Mouse (Mus musculus): ENCODE measurements at regions not wholly inside any gene's neighbourhood (a gene's known extent, or its start where the extent isn't known, plus 50 kb on each side); places are given as distances from the start of the nearest gene placed in this dataset.

- no peak overlapping the region for H3K27ac ChIP-seq (ENCODE audit: insufficient read depth, low read length)
Observed at GRCm38 (mm10) chr1:72946235-72946634, 69.5 kb downstream of the Tnp1 start.

GRCm38 (mm10) chr1:72945750-72946102, 70.0 kb downstream of the Tnp1 start:
- H3K9me3 ChIP-seq (replicated peaks; ENCODE audit: control insufficient read depth, insufficient read depth, low read length, poor library complexity, severe bottlenecking), result no peaks in the 10 kb centered on the region
- peak overlapping the region; percentile 27 for H3K4me3 ChIP-seq (ENCODE audit: low read depth, low read length)

More at GRCm38 (mm10) chr1:72946235-72946634, 69.5 kb downstream of the Tnp1 start:
- Histone ChIP-seq H3K36me3 (ENCODE audit: control insufficient read depth, insufficient read depth, low read length, poor library complexity, severe bottlenecking) (no peaks in the 10 kb centered on the region), H3K9me3 (replicated peaks; ENCODE audit: control insufficient read depth, insufficient read depth, low read length, poor library complexity, severe bottlenecking) (no peaks in the 10 kb centered on the region), H3K9ac (ENCODE audit: low read depth, poor library complexity, severe bottlenecking) (no peak overlapping the region), H3K27me3 (ENCODE audit: control insufficient read depth, insufficient read depth, low read length, poor library complexity, severe bottlenecking) (no peaks in the 10 kb centered on the region), H3K4me1 (ENCODE audit: control insufficient read depth, insufficient read depth, low read length) (peaks cover 7% of the 10 kb centered on the region), H3K4me3 (ENCODE audit: low read depth, low read length) (no peak overlapping the region)
- no peak for TF ChIP-seq POLR2A (IDR thresholded peaks at IDR 0.05; ENCODE audit: insufficient read depth, low read length)
- TF ChIP-seq CTCF (IDR thresholded peaks at IDR 0.05; ENCODE audit: low read depth, low read length), result no peak
- TF ChIP-seq EP300 (IDR thresholded peaks at IDR 0.05; ENCODE audit: insufficient read depth, low read depth, low read length), result no peak

DNA sequence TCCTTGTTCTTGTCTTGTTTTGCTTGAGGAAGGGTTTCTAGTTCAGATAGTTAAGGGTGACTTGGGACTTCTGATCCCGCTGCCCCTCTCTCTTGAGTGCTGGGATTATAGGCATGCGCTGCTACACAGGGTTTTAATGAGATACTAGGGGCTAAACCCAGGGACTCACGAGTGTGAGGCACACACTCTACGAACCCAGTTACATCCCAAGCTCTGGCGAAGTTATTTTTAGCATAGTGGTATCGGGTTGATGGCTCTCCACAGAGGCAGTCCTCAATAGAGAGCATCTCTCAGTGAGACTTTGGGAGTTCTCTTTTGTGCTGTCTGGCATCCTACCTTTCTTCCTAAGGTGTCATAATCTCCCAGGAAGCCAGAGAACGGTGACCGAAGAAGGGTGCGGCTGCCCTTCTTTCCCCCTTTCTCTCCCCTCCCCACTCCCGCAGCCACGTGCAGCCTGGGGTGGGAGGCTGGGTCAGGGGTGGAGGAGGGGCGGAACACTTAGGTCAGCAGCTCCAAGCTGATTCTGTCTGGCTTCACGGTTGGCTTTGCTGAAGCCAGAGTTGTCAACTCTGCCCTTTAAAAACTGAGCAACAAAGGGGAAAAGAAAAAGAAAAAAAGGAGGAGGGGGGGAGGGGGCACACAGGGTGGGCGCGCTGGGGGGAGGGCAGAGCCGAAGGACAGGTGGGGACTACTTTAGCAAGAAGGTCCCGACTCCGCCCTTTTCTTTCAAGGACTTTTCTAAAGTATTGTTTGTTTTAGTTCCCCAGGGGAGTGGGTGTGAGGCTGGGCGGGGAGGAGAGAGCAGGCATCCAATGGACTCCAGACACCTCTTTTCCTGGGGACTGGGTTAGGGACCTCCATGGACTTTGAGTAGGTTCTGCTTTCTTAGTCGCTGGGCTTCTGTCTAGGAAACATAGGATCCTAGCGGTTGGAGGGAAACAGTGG, 70.4 kb upstream of the Igfbp5 start:
- no peaks in the 10 kb centered on the region for H3K9me3 ChIP-seq (replicated peaks; ENCODE audit: control insufficient read depth, insufficient read depth, low read length, poor library complexity, severe bottlenecking)
- H3K36me3 ChIP-seq (ENCODE audit: control insufficient read depth, insufficient read depth, low read length, poor library complexity, severe bottlenecking), result no peaks in the 10 kb centered on the region
- no peak for TF ChIP-seq CTCF (IDR thresholded peaks at IDR 0.05; ENCODE audit: low read depth, low read length)
- TF ChIP-seq EP300 (IDR thresholded peaks at IDR 0.05; ENCODE audit: insufficient read depth, low read depth, low read length), result peak; percentile 88
- H3K4me1 ChIP-seq (ENCODE audit: control insufficient read depth, insufficient read depth, low read length), result peaks cover 7% of the 10 kb centered on the region
- H3K4me3 ChIP-seq (ENCODE audit: low read depth, low read length), result peak overlapping the region; percentile 27
- no peak overlapping the region for H3K9ac ChIP-seq (ENCODE audit: low read depth, poor library complexity, severe bottlenecking)
- H3K27me3 ChIP-seq (ENCODE audit: control insufficient read depth, insufficient read depth, low read length, poor library complexity, severe bottlenecking), result no peaks in the 10 kb centered on the region
- peak overlapping the region; percentile 15 for H3K27ac ChIP-seq (ENCODE audit: insufficient read depth, low read length)

More at GRCm38 (mm10) chr1:72945750-72946102, 70.0 kb downstream of the Tnp1 start:
- Histone ChIP-seq H3K36me3 (ENCODE audit: control insufficient read depth, insufficient read depth, low read length, poor library complexity, severe bottlenecking) (no peaks in the 10 kb centered on the region), H3K27ac (ENCODE audit: insufficient read depth, low read length) (no peak overlapping the region; the same call in 1 of the 2 replicates), H3K27me3 (ENCODE audit: control insufficient read depth, insufficient read depth, low read length, poor library complexity, severe bottlenecking) (no peaks in the 10 kb centered on the region), H3K4me1 (ENCODE audit: control insufficient read depth, insufficient read depth, low read length) (peaks cover 7% of the 10 kb centered on the region), H3K9ac (ENCODE audit: low read depth, poor library complexity, severe bottlenecking) (no peak overlapping the region)
- TF ChIP-seq CTCF (IDR thresholded peaks at IDR 0.05; ENCODE audit: low read depth, low read length) (no peak), POLR2A (IDR thresholded peaks at IDR 0.05; ENCODE audit: insufficient read depth, low read length) (no peak), EP300 (IDR thresholded peaks at IDR 0.05; ENCODE audit: insufficient read depth, low read depth, low read length) (no peak)

GRCm38 (mm10) chr1:72944221-72944620, 69.5 kb upstream of the Igfbp5 start:
- H3K27ac ChIP-seq (ENCODE audit: insufficient read depth, low read length), result no peak overlapping the region

DNA sequence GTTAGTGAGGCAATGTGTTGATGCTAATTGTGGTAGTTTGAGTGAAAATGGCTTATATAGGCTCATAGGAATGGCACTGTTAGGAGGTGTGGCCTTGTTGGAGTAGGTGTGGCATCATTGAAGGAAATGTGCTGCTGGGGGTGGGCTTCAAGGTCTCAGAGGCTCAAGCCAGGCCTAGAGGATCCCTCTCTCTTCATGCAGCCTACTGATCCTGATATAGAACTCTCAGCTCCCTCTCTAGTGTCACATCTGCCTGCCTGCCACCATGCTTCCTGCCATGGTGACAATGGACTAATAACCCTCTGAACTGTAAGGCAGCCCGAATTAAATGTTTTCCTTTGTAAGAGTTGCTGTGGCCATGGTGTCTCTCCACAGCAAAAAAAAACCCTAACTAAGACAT, 68.4 kb upstream of the Igfbp5 start:
- Histone ChIP-seq H3K4me1 (ENCODE audit: control insufficient read depth, insufficient read depth, low read length) (peaks cover 7% of the 10 kb centered on the region), H3K27ac (ENCODE audit: insufficient read depth, low read length) (no peak overlapping the region), H3K9me3 (replicated peaks; ENCODE audit: control insufficient read depth, insufficient read depth, low read length, poor library complexity, severe bottlenecking) (no peaks in the 10 kb centered on the region), H3K9ac (ENCODE audit: low read depth, poor library complexity, severe bottlenecking) (no peak overlapping the region), H3K27me3 (ENCODE audit: control insufficient read depth, insufficient read depth, low read length, poor library complexity, severe bottlenecking) (no peaks in the 10 kb centered on the region), H3K36me3 (ENCODE audit: control insufficient read depth, insufficient read depth, low read length, poor library complexity, severe bottlenecking) (no peaks in the 10 kb centered on the region), H3K4me3 (ENCODE audit: low read depth, low read length) (no peak overlapping the region)
- no peak for TF ChIP-seq EP300 (IDR thresholded peaks at IDR 0.05; ENCODE audit: insufficient read depth, low read depth, low read length)
- no peak for TF ChIP-seq CTCF (IDR thresholded peaks at IDR 0.05; ENCODE audit: low read depth, low read length)
- no peak for TF ChIP-seq POLR2A (IDR thresholded peaks at IDR 0.05; ENCODE audit: insufficient read depth, low read length)

More at GRCm38 (mm10) chr1:72944221-72944620, 69.5 kb upstream of the Igfbp5 start:
- H3K4me1 ChIP-seq (ENCODE audit: control insufficient read depth, insufficient read depth, low read length), result peaks cover 7% of the 10 kb centered on the region
- TF ChIP-seq EP300 (IDR thresholded peaks at IDR 0.05; ENCODE audit: insufficient read depth, low read depth, low read length) (no peak), POLR2A (IDR thresholded peaks at IDR 0.05; ENCODE audit: insufficient read depth, low read length) (no peak), CTCF (IDR thresholded peaks at IDR 0.05; ENCODE audit: low read depth, low read length) (no peak)
- H3K27me3 ChIP-seq (ENCODE audit: control insufficient read depth, insufficient read depth, low read length, poor library complexity, severe bottlenecking), result no peaks in the 10 kb centered on the region
- H3K4me3 ChIP-seq (ENCODE audit: low read depth, low read length), result no peak overlapping the region
- H3K9me3 ChIP-seq (replicated peaks; ENCODE audit: control insufficient read depth, insufficient read depth, low read length, poor library complexity, severe bottlenecking), result no peaks in the 10 kb centered on the region
- H3K36me3 ChIP-seq (ENCODE audit: control insufficient read depth, insufficient read depth, low read length, poor library complexity, severe bottlenecking), result no peaks in the 10 kb centered on the region
- no peak overlapping the region for H3K9ac ChIP-seq (ENCODE audit: low read depth, poor library complexity, severe bottlenecking)

DNA sequence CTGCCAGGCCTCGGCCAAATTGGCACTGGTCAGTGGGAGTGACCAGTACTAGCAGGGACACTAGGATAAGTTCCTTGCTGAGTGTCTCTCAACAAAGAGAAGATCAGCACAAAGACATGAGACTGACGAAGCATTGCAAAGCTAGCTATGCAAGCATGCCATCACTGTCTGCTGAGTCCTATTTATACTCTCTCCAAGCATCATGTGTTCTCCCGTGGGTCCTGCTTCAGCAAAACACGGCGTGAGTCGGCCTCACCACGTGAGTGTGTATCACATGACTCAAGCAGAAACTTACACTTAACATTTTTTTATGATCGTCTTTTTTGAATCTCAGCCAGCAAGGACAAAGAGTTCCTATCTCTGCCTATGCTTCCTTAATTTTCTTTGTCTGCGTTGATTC, 67.7 kb upstream of the Igfbp5 start:
- H3K27me3 ChIP-seq (ENCODE audit: control insufficient read depth, insufficient read depth, low read length, poor library complexity, severe bottlenecking), result no peaks in the 10 kb centered on the region
- peaks cover 7% of the 10 kb centered on the region for H3K4me1 ChIP-seq (ENCODE audit: control insufficient read depth, insufficient read depth, low read length)
- no peaks in the 10 kb centered on the region for H3K36me3 ChIP-seq (ENCODE audit: control insufficient read depth, insufficient read depth, low read length, poor library complexity, severe bottlenecking)
- no peak overlapping the region for H3K9ac ChIP-seq (ENCODE audit: low read depth, poor library complexity, severe bottlenecking)
- H3K9me3 ChIP-seq (replicated peaks; ENCODE audit: control insufficient read depth, insufficient read depth, low read length, poor library complexity, severe bottlenecking), result no peaks in the 10 kb centered on the region
- H3K4me3 ChIP-seq (ENCODE audit: low read depth, low read length), result no peak overlapping the region
- TF ChIP-seq CTCF (IDR thresholded peaks at IDR 0.05; ENCODE audit: low read depth, low read length), result no peak
- TF ChIP-seq EP300 (IDR thresholded peaks at IDR 0.05; ENCODE audit: insufficient read depth, low read depth, low read length), result no peak
- no peak for TF ChIP-seq POLR2A (IDR thresholded peaks at IDR 0.05; ENCODE audit: insufficient read depth, low read length)
- H3K27ac ChIP-seq (ENCODE audit: insufficient read depth, low read length), result no peak overlapping the region

Measured in ES-Bruce4 (cell line).